Mouse (Mus musculus): ENCODE measurements around the gene Tob1. TPM values are rescaled to one million over a fixed set of nuclear protein-coding genes. Genes with fewer than 3 reads are reported as not detected.

Tob1 gene
- total RNA-seq (2017): 17.1 and 22.6 TPM in 2 replicates

GRCm38 (mm10) chr11:94211124-94211603 lies at the start of gene Tob1:
Tob1 (plus strand) TSS chr11:94211454.
- peak; percentile 87 to 91 for ATAC-seq (replicated peaks in 1 of 2; ENCODE audit: insufficient read depth in 1 of 2, low FRiP score in 2 of 2, low TSS enrichment in 1 of 2, low read depth in 1 of 2, poor library complexity in 2 of 2, severe bottlenecking in 2 of 2)

DNA sequence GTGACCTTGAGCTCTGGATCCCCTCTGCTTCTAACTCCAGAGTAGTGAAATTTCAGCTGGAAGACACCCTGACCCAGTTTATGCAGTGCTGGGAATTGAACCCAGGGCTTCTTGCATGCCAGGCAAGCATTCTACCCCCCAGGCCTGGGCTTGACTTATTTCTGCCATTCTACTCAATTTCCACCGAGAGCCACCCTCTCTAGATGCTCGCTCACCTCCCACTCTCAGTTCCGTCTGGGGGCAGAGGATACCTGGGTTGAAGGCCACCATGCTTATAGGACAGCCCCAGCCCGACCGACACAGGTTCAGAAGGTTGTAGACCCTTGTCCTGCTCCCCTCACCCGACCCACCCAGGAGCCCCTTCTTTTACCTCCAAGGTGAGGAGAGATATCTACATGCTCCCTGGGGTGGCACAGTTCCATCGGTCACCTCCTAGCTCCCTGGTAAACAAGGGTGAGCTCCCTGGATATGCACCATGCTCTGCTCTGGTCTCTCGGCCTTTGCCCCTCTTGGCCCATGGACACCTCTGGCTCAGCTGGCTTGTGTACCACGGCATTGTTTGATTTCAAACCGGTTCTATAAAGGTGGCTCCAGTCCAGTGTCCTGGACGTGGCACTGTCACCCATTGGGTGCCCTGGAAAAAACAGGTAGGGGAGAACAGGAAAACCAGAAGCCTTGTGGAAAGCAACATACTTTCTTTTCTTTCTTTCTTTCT lies 49.2 kb upstream of the Tob1 start:
- ATAC-seq (replicated peaks in 1 of 2; ENCODE audit: insufficient read depth in 1 of 2, low FRiP score in 2 of 2, low TSS enrichment in 1 of 2, low read depth in 1 of 2, poor library complexity in 2 of 2, severe bottlenecking in 2 of 2): no peak

- no peak for ATAC-seq (replicated peaks in 1 of 2; ENCODE audit: insufficient read depth in 1 of 2, low FRiP score in 2 of 2, low TSS enrichment in 1 of 2, low read depth in 1 of 2, poor library complexity in 2 of 2, severe bottlenecking in 2 of 2)
Observed at GRCm38 (mm10) chr11:94163005-94163767, 48.1 kb upstream of the Tob1 start.

DNA sequence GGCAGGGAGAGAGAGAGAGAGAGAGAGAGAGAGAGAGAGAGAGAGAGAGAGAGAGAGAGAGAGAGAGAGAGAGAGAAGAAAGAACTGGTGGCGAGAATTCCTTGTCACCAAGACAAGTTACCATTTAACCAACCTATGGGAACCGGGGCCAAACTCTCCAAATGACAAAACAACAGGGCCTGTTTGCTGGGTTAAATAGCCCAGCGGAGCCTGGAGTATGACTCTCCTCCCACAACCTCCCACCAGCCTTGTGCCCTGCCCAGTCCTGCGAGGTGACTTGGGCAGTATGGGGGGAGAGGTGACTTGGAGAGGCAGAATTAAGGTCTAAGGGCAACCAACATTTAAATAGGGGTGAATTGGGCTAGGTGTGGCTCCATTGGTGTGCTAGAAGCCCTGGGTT lies 45.5 kb upstream of the Tob1 start:
- ATAC-seq (replicated peaks in 1 of 2; ENCODE audit: insufficient read depth in 1 of 2, low FRiP score in 2 of 2, low TSS enrichment in 1 of 2, low read depth in 1 of 2, poor library complexity in 2 of 2, severe bottlenecking in 2 of 2): no peak

- ATAC-seq (replicated peaks in 1 of 2; ENCODE audit: insufficient read depth in 1 of 2, low FRiP score in 2 of 2, low TSS enrichment in 1 of 2, low read depth in 1 of 2, poor library complexity in 2 of 2, severe bottlenecking in 2 of 2): no peak
Observed at GRCm38 (mm10) chr11:94168238-94168637, 43.0 kb upstream of the Tob1 start.

DNA sequence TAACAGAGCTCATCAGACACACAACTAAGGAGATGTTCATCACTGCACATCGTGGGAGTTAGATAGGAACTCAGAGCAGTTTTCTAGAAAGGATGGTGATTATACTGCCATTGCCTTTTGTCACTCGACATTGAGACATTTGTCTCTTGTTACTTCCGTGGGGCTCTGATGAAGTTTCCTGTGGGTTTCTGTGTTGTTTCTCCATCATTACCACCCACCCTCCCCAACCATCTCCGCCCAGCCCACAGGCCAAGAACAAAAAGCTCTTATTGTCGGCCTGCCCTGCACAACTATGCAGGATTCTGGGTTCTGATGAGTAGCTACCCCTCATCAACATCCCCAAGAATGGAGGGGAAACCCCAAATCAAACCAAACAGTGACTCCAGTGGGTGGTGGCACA lies 41.7 kb upstream of the Tob1 start:
- peak; percentile 4 to 60; a peak in 1 of 4 replicates for ATAC-seq (replicated peaks in 1 of 2; ENCODE audit: insufficient read depth in 1 of 2, low FRiP score in 2 of 2, low TSS enrichment in 1 of 2, low read depth in 1 of 2, poor library complexity in 2 of 2, severe bottlenecking in 2 of 2)

- no peak for ATAC-seq (replicated peaks in 1 of 2; ENCODE audit: insufficient read depth in 1 of 2, low FRiP score in 2 of 2, low TSS enrichment in 1 of 2, low read depth in 1 of 2, poor library complexity in 2 of 2, severe bottlenecking in 2 of 2)
Observed at GRCm38 (mm10) chr11:94171691-94172090, 39.6 kb upstream of the Tob1 start.

DNA sequence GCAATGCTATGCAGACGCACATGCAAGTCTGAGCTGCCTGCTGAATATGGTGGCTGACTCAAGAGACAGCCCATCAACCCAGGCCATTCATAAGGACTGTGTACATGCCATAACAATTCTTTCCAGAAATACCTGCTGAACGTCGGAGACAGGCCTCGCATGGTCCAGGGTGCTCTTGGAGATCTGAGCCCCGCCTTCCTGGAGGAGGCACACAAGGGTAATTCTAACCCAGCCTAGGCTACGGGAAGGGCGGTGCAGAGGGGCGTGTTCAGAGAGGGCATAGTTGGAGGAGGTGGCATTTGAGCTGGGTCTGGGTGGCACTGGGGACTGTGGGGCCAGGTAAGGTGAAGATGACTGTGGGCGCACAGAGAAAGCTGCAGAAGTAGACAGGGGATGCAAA lies 39.1 kb upstream of the Tob1 start:
- no peak for ATAC-seq (replicated peaks in 1 of 2; ENCODE audit: insufficient read depth in 1 of 2, low FRiP score in 2 of 2, low TSS enrichment in 1 of 2, low read depth in 1 of 2, poor library complexity in 2 of 2, severe bottlenecking in 2 of 2)

GRCm38 (mm10) chr11:94173726-94174146 lies 37.5 kb upstream of the Tob1 start:
- ATAC-seq (replicated peaks in 1 of 2; ENCODE audit: insufficient read depth in 1 of 2, low FRiP score in 2 of 2, low TSS enrichment in 1 of 2, low read depth in 1 of 2, poor library complexity in 2 of 2, severe bottlenecking in 2 of 2): no peak

- ATAC-seq (replicated peaks in 1 of 2; ENCODE audit: insufficient read depth in 1 of 2, low FRiP score in 2 of 2, low TSS enrichment in 1 of 2, low read depth in 1 of 2, poor library complexity in 2 of 2, severe bottlenecking in 2 of 2): no peak
Observed at GRCm38 (mm10) chr11:94175288-94175687, 36.0 kb upstream of the Tob1 start.

DNA sequence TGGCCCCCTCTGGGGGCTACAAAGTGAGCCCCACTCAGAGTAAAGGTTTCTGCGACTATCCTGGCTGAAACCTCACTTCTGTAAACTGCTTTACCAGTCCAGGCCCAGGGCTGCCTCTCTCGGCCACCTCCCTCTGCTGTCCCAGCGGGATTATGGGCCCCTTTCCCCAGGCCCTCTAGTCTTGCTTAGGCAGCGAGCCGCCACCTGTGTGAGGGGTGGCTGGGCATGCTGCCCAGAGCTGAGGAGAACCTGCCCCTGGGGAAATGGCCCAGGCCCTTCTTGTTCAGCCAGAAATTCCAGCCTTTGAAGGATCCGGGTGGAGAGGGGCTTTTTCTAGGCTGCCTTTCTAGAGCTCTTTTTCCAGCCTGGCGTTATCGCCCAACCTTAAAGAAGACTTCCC lies 35.6 kb upstream of the Tob1 start:
- ATAC-seq (replicated peaks in 1 of 2; ENCODE audit: insufficient read depth in 1 of 2, low FRiP score in 2 of 2, low TSS enrichment in 1 of 2, low read depth in 1 of 2, poor library complexity in 2 of 2, severe bottlenecking in 2 of 2): no peak

GRCm38 (mm10) chr11:94177841-94178585 lies 33.2 kb upstream of the Tob1 start:
- no peak for ATAC-seq (replicated peaks in 1 of 2; ENCODE audit: insufficient read depth in 1 of 2, low FRiP score in 2 of 2, low TSS enrichment in 1 of 2, low read depth in 1 of 2, poor library complexity in 2 of 2, severe bottlenecking in 2 of 2)

GRCm38 (mm10) chr11:94179768-94180167 lies 31.5 kb upstream of the Tob1 start:
- no peak for ATAC-seq (replicated peaks in 1 of 2; ENCODE audit: insufficient read depth in 1 of 2, low FRiP score in 2 of 2, low TSS enrichment in 1 of 2, low read depth in 1 of 2, poor library complexity in 2 of 2, severe bottlenecking in 2 of 2)

- ATAC-seq (replicated peaks in 1 of 2; ENCODE audit: insufficient read depth in 1 of 2, low FRiP score in 2 of 2, low TSS enrichment in 1 of 2, low read depth in 1 of 2, poor library complexity in 2 of 2, severe bottlenecking in 2 of 2): no peak
Observed at GRCm38 (mm10) chr11:94180194-94180593, 31.1 kb upstream of the Tob1 start.

GRCm38 (mm10) chr11:94181694-94182093 lies 29.6 kb upstream of the Tob1 start:
- ATAC-seq (replicated peaks in 1 of 2; ENCODE audit: insufficient read depth in 1 of 2, low FRiP score in 2 of 2, low TSS enrichment in 1 of 2, low read depth in 1 of 2, poor library complexity in 2 of 2, severe bottlenecking in 2 of 2): no peak

DNA sequence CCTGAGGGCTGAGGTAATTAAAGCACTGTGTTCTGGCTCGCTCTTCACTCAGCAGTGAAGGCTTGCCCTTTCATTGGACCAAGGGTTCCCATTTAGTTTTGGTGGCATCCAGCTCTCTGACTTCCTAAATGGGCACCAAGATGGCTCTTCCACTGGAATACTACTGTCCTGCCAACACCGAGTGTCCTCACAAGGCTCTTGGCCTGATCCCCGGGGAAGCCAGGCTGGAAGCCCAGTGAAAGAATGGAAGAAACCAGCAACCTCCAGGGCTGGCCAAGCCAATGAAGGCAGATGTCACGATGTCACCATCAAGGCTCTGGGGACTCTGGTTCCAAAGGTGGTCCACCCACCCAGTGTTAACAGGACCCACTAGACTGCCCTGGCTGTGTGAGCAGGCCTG lies 28.5 kb upstream of the Tob1 start:
- ATAC-seq (replicated peaks in 1 of 2; ENCODE audit: insufficient read depth in 1 of 2, low FRiP score in 2 of 2, low TSS enrichment in 1 of 2, low read depth in 1 of 2, poor library complexity in 2 of 2, severe bottlenecking in 2 of 2): no peak

GRCm38 (mm10) chr11:94183120-94183519 lies 28.1 kb upstream of the Tob1 start:
- ATAC-seq (replicated peaks in 1 of 2; ENCODE audit: insufficient read depth in 1 of 2, low FRiP score in 2 of 2, low TSS enrichment in 1 of 2, low read depth in 1 of 2, poor library complexity in 2 of 2, severe bottlenecking in 2 of 2): no peak

- no peak for ATAC-seq (replicated peaks in 1 of 2; ENCODE audit: insufficient read depth in 1 of 2, low FRiP score in 2 of 2, low TSS enrichment in 1 of 2, low read depth in 1 of 2, poor library complexity in 2 of 2, severe bottlenecking in 2 of 2)
Observed at GRCm38 (mm10) chr11:94183671-94184070, 27.6 kb upstream of the Tob1 start.

Data from hematopoietic stem cell, adult 5-6 weeks (primary cell).